Mouse (Mus musculus) heart, embryonic 16.5 days (tissue): ENCODE data around the gene Arfgef3. TPM values are rescaled to one million over a fixed set of nuclear protein-coding genes. Genes with fewer than 3 reads are reported as not detected.

ENCODE experiments used
- ATAC-seq: fragments of 200-750 bp; cut with Nextera tagmentation; replicated peaks from 2 replicates; pipeline ENCODE4 v1.8.0; 2017; ENCODE audit warnings: moderate number of reproducible peaks; ENCODE audit not compliant: insufficient read depth, low FRiP score; ENCODE audit errors: extremely low read depth
- H3K27ac ChIP-seq: fragments of 300-500 bp; sonication (generic); 2 replicates; pipeline ENCODE4 v1.5.1; 2014; ENCODE audit warnings: mild to moderate bottlenecking, low read length, control low read depth, moderate library complexity
- H3K27me3 ChIP-seq: fragments of 300-500 bp; sonication (generic); 2 replicates; pipeline ENCODE4 v1.6.1; 2014; ENCODE audit warnings: low read length, mixed read lengths; ENCODE audit not compliant: control insufficient read depth, insufficient read depth
- H3K36me3 ChIP-seq: fragments of 300-500 bp; sonication (generic); 2 replicates; pipeline ENCODE4 v1.6.1; 2014; ENCODE audit not compliant: control insufficient read depth, insufficient read depth
- H3K4me1 ChIP-seq: fragments of 300-500 bp; sonication (generic); 2 replicates; pipeline ENCODE4 v1.6.1; 2014; ENCODE audit warnings: low read length, mixed read lengths; ENCODE audit not compliant: control insufficient read depth, insufficient read depth
- H3K4me2 ChIP-seq: fragments of 300-500 bp; sonication (generic); 2 replicates; pipeline ENCODE4 v1.6.1; 2014; ENCODE audit warnings: low read depth, mild to moderate bottlenecking, control low read depth, low read length
- H3K4me3 ChIP-seq: fragments of 300-500 bp; sonication (generic); 2 replicates; pipeline ENCODE4 v1.5.1; 2014; ENCODE audit warnings: mild to moderate bottlenecking, control low read depth, low read length
- H3K9ac ChIP-seq: fragments of 300-500 bp; sonication (generic); 2 replicates; pipeline ENCODE4 v1.6.1; 2014; ENCODE audit warnings: low read length, control low read depth
- H3K9me3 ChIP-seq: fragments of 300-500 bp; sonication (generic); replicated peaks from 2 replicates; pipeline ENCODE4 v1.6.1; 2016; ENCODE audit warnings: low read length; ENCODE audit not compliant: control insufficient read depth
- WGBS: fragments of 180-500 bp; shearing (Covaris S2); extraction: QIAGEN DNeasy Blood & Tissue Kit; methylation state at CpG from one replicate; pipeline ENCODE4 v1.1.7; 2014; 5-methylcytosine and 5-hydroxymethylcytosine counted together
- polyA plus RNA-seq: library from polyadenylated mRNA; unstranded; fragments of >200 nt; fragmentation: Nextera tagmentation; extraction: Ambion mirVana; gene quantifications from 2 replicates; pipeline ENCODE4 v1.2.1, GENCODE M21; 2015

Gene Arfgef3
- polyA plus RNA-seq, 1 experiment from 2014 or later, result 0.34 TPM

DNA sequence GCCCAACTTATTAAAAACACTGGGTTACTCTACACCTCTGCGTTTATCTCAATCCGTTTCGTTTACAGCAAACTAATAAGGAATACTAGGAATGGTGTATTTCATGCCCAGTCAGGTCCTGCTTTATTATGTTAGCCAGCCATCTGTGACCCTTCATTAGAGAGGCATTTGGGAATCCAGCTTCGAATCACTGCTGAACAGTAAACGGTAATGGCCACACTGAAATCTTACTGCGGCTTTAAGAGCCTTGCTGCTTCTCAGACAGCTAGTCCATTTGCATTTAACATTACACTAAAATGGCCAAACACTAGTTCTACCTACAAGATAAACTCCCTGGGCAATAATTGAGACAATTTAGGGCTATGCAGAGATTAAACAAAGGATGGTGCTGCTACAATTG is 1.7 kb downstream of the Arfgef3 start:
- Histone ChIP-seq H3K4me1 (peaks cover 5% of the 10 kb centered on the region; the same call in 1 of the 2 replicates), H3K27me3 (no peaks in the 10 kb centered on the region; the same call in 1 of the 2 replicates), H3K27ac (no peak overlapping the region), H3K4me3 (no peak overlapping the region), H3K9ac (no peak overlapping the region), H3K9me3 (no peaks in the 10 kb centered on the region), H3K36me3 (no peaks in the 10 kb centered on the region), H3K4me2 (no peak overlapping the region)
- WGBS, result 87% methylated on average over 6 of the region's 6 CpGs
- ATAC-seq, result no peak

DNA sequence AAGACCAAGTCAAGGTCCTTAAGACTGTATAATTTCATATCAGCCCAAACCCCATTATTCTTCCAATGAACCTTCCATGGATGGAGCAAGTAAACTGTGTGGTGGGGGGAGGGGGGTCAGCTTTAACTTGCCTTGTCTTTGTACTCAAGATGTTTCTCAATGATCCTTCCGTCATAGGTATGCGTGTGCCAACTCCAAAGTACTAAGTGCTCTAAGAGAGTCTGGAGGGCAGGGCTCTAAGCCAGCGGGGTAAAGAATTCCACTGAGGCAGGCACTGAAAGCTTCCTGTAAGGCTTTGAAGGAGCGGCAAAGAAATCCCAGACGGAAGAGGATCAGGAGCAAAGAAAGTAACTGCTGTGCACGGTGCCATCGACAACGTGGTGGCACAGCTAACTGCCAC is 2.7 kb downstream of the Arfgef3 start:
- Histone ChIP-seq H3K27me3 (no peaks in the 10 kb centered on the region; the same call in 1 of the 2 replicates), H3K27ac (no peak overlapping the region), H3K9ac (no peak overlapping the region), H3K4me1 (peaks cover 5% of the 10 kb centered on the region; the same call in 1 of the 2 replicates), H3K9me3 (no peaks in the 10 kb centered on the region), H3K4me3 (no peak overlapping the region), H3K36me3 (no peaks in the 10 kb centered on the region), H3K4me2 (no peak overlapping the region)
- no peak for ATAC-seq
- 82% methylated on average over 8 of the region's 8 CpGs for WGBS

DNA sequence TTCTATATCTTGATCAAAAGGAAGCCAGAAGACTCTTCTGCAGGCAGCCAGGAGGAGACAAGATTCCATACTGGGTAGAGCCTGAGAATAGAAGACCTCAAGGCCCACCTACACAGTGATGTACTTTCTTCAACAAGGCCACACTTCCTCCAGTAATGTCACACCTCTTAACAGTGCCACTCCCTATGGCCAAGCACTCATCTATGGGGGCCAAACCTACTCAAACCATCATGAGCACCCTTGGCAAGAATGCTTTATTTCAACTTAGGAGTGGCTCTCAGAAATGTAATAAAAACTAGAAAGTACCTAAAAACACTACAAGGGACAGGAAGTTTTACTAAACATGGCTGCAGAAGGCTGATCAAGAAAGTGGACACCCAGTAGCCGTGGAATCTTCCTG is 15.2 kb downstream of the Arfgef3 start:
- H3K27me3 ChIP-seq, result no peaks in the 10 kb centered on the region

DNA sequence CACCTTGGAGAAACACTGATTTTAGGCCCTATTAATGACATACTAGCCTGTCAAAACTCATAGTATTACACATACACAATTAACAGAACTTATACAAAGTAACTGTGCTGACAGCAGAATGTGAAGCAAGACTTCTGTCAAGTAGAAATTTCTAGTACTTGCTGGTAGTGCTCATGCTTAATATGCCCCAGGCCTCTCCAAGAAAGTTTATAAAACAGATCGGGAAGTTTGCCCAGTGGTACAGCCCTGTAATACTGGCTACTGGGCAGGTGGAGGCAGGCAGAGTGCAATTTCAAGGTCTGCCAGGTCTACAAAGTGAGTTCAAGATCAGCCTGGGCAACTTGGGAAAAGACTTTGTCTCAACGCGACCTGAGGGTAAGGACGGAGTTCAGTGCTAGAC is 32.3 kb downstream of the Arfgef3 start:
- Histone ChIP-seq H3K36me3 (no peaks in the 10 kb centered on the region), H3K27ac (no peak overlapping the region), H3K27me3 (no peaks in the 10 kb centered on the region), H3K9ac (no peak overlapping the region), H3K4me1 (peaks cover 2% of the 10 kb centered on the region; the same call in 1 of the 2 replicates), H3K4me2 (no peak overlapping the region), H3K4me3 (no peak overlapping the region), H3K9me3 (no peaks in the 10 kb centered on the region)
- 89% methylated on average over 4 of the region's 4 CpGs for WGBS
- ATAC-seq, result no peak

More for the DNA sequence above, 15.2 kb downstream of the Arfgef3 start:
- ATAC-seq, result no peak
- H3K4me3 ChIP-seq, result no peak overlapping the region
- no peak overlapping the region for H3K9ac ChIP-seq
- no peak overlapping the region for H3K4me2 ChIP-seq
- no peak overlapping the region for H3K27ac ChIP-seq
- 91% methylated on average over 1 of the region's 1 CpGs for WGBS
- H3K36me3 ChIP-seq, result no peaks in the 10 kb centered on the region
- H3K4me1 ChIP-seq, result no peaks in the 10 kb centered on the region
- peaks cover 2% of the 10 kb centered on the region; the same call in 1 of the 2 replicates for H3K9me3 ChIP-seq

DNA sequence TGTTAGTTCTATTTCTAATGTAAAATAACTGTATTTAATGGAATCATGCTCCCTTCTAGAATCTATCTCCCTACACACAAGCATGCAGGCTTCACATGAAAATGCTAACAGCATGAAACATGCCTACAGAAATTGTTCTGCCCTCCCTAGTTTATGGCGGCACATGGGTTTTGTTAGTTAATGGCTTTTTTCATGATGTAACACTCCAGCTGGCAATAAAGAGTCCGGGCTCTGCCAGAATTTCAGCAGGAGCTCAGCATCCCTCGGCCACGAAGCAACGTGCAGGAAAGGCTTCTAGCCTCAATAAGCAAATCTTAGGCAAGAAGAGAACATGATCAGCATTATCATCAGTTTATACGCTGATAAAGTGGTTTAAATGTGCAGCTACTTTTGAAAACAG is 32.8 kb downstream of the Arfgef3 start:
- H3K9ac ChIP-seq, result no peak overlapping the region
- no peak overlapping the region for H3K4me2 ChIP-seq
- H3K27me3 ChIP-seq, result no peaks in the 10 kb centered on the region
- no peak overlapping the region for H3K27ac ChIP-seq
- H3K4me1 ChIP-seq, result peaks cover 2% of the 10 kb centered on the region; the same call in 1 of the 2 replicates
- no peaks in the 10 kb centered on the region for H3K36me3 ChIP-seq
- no peak overlapping the region for H3K4me3 ChIP-seq
- WGBS, result 73% methylated on average over 6 of the region's 6 CpGs
- ATAC-seq, result no peak
- H3K9me3 ChIP-seq, result no peaks in the 10 kb centered on the region

DNA sequence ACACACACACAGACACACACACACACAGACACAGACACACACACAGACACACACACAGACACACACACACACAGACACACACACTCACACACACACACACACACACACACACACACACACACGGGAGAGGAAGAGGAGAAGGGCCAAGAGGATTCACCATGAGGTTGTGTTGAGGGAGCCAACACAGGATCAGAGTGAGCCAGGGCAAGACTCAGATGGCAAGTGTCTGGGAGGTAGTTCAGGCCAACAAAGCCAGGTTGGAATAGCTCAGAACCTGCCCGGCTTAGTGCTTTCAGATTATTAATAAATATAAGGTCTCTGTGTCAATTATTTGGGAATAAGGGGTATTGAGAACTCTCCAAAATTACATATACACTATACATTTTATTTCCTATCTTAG is 33.9 kb downstream of the Arfgef3 start:
- WGBS, result 73% methylated on average over 2 of the region's 2 CpGs
- H3K27ac ChIP-seq, result no peak overlapping the region

DNA sequence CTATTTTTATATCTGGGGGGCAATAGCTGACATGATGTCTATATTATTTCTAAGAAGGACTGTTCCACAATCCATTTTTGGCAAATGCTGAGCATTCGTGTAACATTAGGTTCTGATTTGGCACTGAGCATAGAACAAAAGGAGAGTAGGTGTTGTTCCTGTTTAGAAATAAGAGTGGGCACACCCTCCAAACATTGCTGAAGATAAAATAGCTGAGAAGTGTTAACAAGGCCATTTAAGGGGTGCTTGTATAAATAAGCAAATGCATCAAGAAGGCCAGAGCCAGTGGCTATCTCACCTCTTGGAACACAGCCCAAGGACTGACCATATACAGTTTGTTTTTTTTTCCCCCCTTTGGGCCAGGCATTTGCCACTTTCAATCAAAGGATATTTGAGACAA is 35.1 kb downstream of the Arfgef3 start:
- H3K4me2 ChIP-seq, result no peak overlapping the region
- H3K4me1 ChIP-seq, result peaks cover 2% of the 10 kb centered on the region; the same call in 1 of the 2 replicates
- H3K9me3 ChIP-seq, result no peaks in the 10 kb centered on the region
- 46% methylated on average over 1 of the region's 1 CpGs for WGBS
- no peak for ATAC-seq
- no peak overlapping the region for H3K9ac ChIP-seq
- no peaks in the 10 kb centered on the region for H3K27me3 ChIP-seq
- H3K4me3 ChIP-seq, result no peak overlapping the region
- H3K27ac ChIP-seq, result no peak overlapping the region
- no peaks in the 10 kb centered on the region for H3K36me3 ChIP-seq

More for the DNA sequence above, 33.9 kb downstream of the Arfgef3 start:
- H3K27me3 ChIP-seq, result no peaks in the 10 kb centered on the region
- no peak overlapping the region for H3K4me2 ChIP-seq
- no peak overlapping the region for H3K9ac ChIP-seq
- H3K36me3 ChIP-seq, result no peaks in the 10 kb centered on the region
- no peak for ATAC-seq
- H3K9me3 ChIP-seq, result no peaks in the 10 kb centered on the region
- H3K4me3 ChIP-seq, result no peak overlapping the region
- peaks cover 2% of the 10 kb centered on the region; the same call in 1 of the 2 replicates for H3K4me1 ChIP-seq

DNA sequence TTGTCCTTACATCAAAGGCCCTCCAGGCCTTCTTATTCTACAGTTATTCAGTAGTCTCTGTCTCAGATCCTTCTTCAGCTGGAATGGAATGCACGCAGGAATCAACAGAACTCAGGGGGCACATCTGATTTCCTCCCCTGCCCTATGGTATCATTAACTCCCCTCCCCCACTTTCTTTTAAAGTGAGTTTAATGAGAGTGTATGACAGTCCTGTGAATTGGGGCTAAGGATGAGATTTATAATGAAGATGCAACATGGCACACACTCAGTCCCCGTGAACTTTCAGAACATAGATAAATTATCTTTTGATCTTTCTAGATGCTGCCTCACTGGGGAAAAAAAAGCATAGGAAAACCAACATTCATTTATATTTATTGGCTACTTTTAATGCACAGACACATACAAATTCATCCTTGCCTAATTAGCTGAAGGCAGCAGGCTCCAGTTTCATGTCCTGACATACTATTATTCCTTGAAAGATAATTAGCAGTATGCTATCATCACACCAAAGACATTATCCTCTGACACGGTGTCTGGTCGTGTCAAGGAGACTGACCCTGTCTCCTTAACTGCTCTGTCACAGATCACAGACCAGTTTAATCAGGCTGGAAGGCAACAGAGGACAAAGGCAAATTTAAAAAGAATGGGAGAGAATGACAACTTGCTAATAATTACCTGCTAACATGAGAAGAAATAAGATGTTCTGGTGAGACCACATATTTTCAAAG is 39.2 kb downstream of the Arfgef3 start:
- Histone ChIP-seq H3K4me2 (no peak overlapping the region), H3K4me3 (no peak overlapping the region), H3K27me3 (no peaks in the 10 kb centered on the region), H3K9ac (no peak overlapping the region), H3K36me3 (no peaks in the 10 kb centered on the region), H3K9me3 (no peaks in the 10 kb centered on the region), H3K27ac (no peak overlapping the region), H3K4me1 (peaks cover 7% of the 10 kb centered on the region; the same call in 1 of the 2 replicates)
- WGBS, result 61% methylated on average over 4 of the region's 4 CpGs
- ATAC-seq, result no peak

DNA sequence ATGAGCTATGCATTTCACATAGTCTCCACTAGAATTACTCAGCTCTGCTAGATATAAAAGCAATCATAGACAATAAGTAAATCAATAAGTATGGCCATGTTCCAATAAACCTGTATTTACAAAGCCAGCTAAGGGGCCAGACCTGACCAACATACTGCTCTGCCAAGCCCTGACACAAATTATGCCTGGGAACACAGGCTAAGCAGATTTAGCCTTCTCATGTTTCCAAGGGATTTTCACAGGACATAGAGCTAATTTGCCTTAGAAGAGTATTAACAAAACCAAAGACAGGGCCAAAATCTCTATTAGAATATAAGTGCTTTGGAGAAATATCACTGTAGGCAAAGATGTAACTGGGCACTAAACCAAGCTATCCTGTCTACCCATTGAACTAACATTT is 42.2 kb downstream of the Arfgef3 start:
- Histone ChIP-seq H3K9me3 (no peaks in the 10 kb centered on the region), H3K4me2 (no peak overlapping the region), H3K36me3 (no peaks in the 10 kb centered on the region), H3K4me1 (0 out of 2 replicates have a peak, but pooled peaks cover 5% of the 10 kb centered on the region), H3K9ac (no peak overlapping the region), H3K4me3 (no peak overlapping the region), H3K27me3 (no peaks in the 10 kb centered on the region), H3K27ac (no peak overlapping the region)
- ATAC-seq, result no peak
